Mouse (Mus musculus) ZHBTc4 (cell line): ENCODE measurements around the gene Tekt2.

Experiments
- DNase-seq: peaks from one replicate; pipeline ENCODE4 v3.0.0-alpha.2; 2011; ENCODE audit warnings: low read depth, low spot score

Gene Tekt2

GRCm38 (mm10) chr4:126275081-126275480 lies 50.4 kb downstream of the Tekt2 start:
- no peak for DNase-seq

- no peak for DNase-seq
These were observed 51.7 kb downstream of the Tekt2 start for GRCm38 (mm10) chr4:126273753-126274152.
